Mouse (Mus musculus) heart, postnatal 0 days (tissue): ENCODE data around the gene Bicral. TPM values are rescaled to one million over a fixed set of nuclear protein-coding genes. Genes with fewer than 3 reads are reported as not detected.

Source experiments
- ATAC-seq: fragments of 200-750 bp; cut with Nextera tagmentation; 2 replicates; pipeline ENCODE4 v1.8.0; 2017; ENCODE audit warnings: low read depth, moderate number of reproducible peaks, moderate library complexity; ENCODE audit not compliant: insufficient read depth
- DNase-seq: peaks from one replicate; pipeline ENCODE4 v3.0.0-alpha.2; 2016; ENCODE audit warnings: low spot score
- H3K27ac ChIP-seq: fragments of 300-500 bp; sonication (generic); 2 replicates; pipeline ENCODE4 v1.5.1; 2014; ENCODE audit warnings: low read depth, mild to moderate bottlenecking
- H3K27me3 ChIP-seq: fragments of 300-500 bp; sonication (generic); 2 replicates; pipeline ENCODE4 v1.6.1; 2014; ENCODE audit warnings: low read length, mixed read lengths; ENCODE audit not compliant: control insufficient read depth, insufficient read depth
- H3K36me3 ChIP-seq: fragments of 300-500 bp; sonication (generic); replicated peaks from 2 replicates; pipeline ENCODE4 v1.6.1; 2014; ENCODE audit warnings: low read length, mixed read lengths; ENCODE audit not compliant: control insufficient read depth, insufficient read depth
- H3K4me1 ChIP-seq: fragments of 300-500 bp; sonication (generic); 2 replicates; pipeline ENCODE4 v1.6.1; 2014; ENCODE audit warnings: antibody characterized with exemption; ENCODE audit not compliant: control insufficient read depth, insufficient read depth
- H3K4me2 ChIP-seq: fragments of 300-500 bp; sonication (generic); 2 replicates; pipeline ENCODE4 v1.6.1; 2014; ENCODE audit warnings: low read depth, mild to moderate bottlenecking, low read length, moderate library complexity
- H3K4me3 ChIP-seq: fragments of 300-500 bp; sonication (generic); 2 replicates; pipeline ENCODE4 v1.5.1; 2014; ENCODE audit warnings: low read depth, low read length
- H3K9ac ChIP-seq: fragments of 300-500 bp; sonication (generic); replicated peaks from 2 replicates; pipeline ENCODE4 v1.6.1; 2014; ENCODE audit warnings: low read depth, low read length, mixed read lengths
- H3K9me3 ChIP-seq: fragments of 300-500 bp; sonication (generic); replicated peaks from 2 replicates; pipeline ENCODE4 v1.6.1; 2016; ENCODE audit warnings: low read length; ENCODE audit not compliant: control insufficient read depth
- CTCF ChIP-seq: IDR thresholded peaks from 2 replicates; pipeline ENCODE4 v1.5.1; 2016; ENCODE audit warnings: antibody characterized with exemption, control low read depth, low read depth
- EP300 ChIP-seq: IDR thresholded peaks from 2 replicates; pipeline ENCODE4 v1.6.1; 2016; ENCODE audit warnings: antibody characterized with exemption, low read depth
- WGBS: fragments of 180-500 bp; shearing (Covaris S2); extraction: QIAGEN DNeasy Blood & Tissue Kit; methylation state at CpG from one replicate; pipeline ENCODE4 v1.1.7; 2014; 5-methylcytosine and 5-hydroxymethylcytosine counted together
- polyA plus RNA-seq: library from polyadenylated mRNA; unstranded; fragments of >200 nt; fragmentation: Nextera tagmentation; extraction: Ambion mirVana; gene quantifications from 2 replicates; pipeline ENCODE4 v1.2.1, GENCODE M21; 2015
- total RNA-seq: library from RNA; depleted of rRNA; stranded (reverse); fragments of >200 nt; gene quantifications from 2 replicates; pipeline ENCODE4 v1.2.3, GENCODE M21; 2014; ENCODE audit warnings: low replicate concordance

Gene Bicral
- total and polyA plus RNA-seq, 2 experiments from 2014 or later = 1.8 to 3.6 TPM

DNA sequence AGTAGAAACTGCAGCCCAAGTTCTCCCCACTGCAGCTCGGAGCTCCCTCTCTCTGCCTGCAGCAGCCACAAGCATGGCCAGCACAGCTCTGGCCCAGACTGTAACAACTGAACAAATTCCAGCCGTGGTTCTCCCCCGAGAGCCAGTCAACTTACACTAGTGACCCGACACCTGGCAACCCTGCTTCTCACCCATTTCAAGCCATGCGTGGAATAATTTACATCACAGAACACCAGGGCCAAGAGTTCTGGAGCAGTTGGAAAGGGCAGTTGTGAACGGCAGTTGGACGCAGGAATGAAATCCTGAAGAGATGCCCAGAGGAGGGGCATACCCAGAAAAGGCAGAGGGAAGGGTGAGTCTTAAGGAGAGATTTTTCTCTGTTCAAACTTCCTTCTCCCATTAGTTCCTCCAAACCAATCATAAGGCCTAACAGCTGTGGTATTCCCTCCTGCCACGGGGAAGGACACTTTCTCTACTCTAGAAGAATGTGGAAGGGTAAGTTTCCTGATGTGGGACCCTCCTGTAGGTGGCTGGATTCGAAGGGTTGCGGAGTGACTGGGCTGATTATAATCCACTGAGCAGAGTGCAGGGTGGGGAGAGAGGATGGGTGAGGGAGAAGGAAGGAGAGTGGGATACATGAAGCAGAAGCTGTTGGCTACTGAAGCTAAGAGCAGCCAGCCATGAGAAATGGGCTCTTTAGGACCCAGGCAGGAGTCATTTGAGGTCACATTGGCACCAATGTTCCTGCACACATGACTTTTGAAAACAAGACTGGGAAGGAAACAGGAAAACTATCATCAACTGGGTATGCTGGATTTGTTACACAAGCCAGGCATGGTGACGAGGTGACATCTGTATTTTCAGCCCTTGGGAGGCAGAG lies 25.9 kb downstream of the Bicral start:
- H3K4me2 ChIP-seq = no peak overlapping the region
- WGBS = 70% methylated on average over 11 of the region's 11 CpGs
- H3K4me1 ChIP-seq = 0 out of 2 replicates have a peak, but pooled peaks cover 14% of the 10 kb centered on the region
- H3K9me3 ChIP-seq = no peaks in the 10 kb centered on the region
- H3K27ac ChIP-seq = peak overlapping the region; percentile 35
- no peak overlapping the region for H3K4me3 ChIP-seq
- TF ChIP-seq CTCF (no peak), EP300 (no peak)
- no peaks in the 10 kb centered on the region for H3K27me3 ChIP-seq
- H3K9ac ChIP-seq = no peak overlapping the region
- peaks cover 11% of the 10 kb centered on the region for H3K36me3 ChIP-seq
- peak; percentile 39 for ATAC-seq
- DNase-seq = peak; percentile 26

DNA sequence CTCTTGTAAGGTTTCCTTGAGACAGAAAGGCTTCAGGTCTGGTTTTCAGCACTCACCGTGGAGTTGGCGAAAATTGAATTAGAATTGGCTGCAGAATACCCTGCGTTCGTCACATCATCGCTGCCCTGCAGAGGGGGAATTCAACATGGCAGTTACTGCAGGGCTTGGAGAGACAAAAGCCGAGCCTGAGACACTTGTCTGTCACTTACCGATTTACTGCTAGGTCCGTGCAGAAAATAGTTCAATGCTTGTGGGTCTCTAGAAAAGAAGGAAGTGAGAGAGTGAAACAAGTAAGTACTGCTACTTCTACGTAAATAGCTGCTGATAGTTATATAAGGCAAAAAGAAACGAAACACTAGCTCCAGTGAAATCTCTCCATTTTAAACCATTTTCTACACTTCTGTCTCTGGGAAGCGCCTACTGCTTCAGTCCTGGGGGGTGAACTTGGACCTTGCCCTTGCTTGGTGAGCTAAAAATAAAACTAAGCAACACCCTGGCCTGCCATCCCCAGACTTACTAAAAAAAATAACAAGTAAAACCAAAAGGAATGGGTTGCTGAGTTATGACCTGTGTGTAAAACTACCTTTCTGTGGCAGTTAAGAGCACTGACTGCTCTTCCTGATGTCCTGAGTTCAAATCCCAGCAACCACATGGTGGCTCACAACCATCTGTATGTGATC lies 28.3 kb downstream of the Bicral start:
- 77% methylated on average over 11 of the region's 11 CpGs for WGBS
- no peak for ATAC-seq

DNA sequence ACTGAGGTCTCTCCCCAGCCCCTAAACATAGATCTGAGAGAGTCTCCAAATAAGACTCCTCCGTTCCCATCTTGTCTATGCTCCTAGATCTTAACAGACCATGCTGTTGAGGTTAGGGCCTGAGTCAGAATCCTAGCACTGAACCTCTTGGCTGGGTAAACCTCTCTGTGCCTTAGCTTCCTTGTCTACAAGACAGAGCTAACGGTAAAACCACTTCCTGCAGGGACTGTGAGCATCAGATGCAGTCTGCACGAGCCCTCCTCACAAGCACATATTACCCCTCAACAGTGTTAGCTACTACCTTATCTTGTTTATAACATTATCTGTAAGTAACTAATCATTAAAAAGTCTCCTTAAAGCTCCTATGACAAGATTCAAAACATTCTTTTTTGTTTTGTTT lies 29.3 kb downstream of the Bicral start:
- H3K27ac ChIP-seq = no peak overlapping the region
- DNase-seq = no peak
- H3K9ac ChIP-seq = no peak overlapping the region
- H3K4me2 ChIP-seq = no peak overlapping the region
- no peaks in the 10 kb centered on the region for H3K27me3 ChIP-seq
- H3K9me3 ChIP-seq = no peaks in the 10 kb centered on the region
- H3K36me3 ChIP-seq = peaks cover 40% of the 10 kb centered on the region
- no peak for ATAC-seq
- WGBS = 73% methylated on average over 3 of the region's 3 CpGs
- TF ChIP-seq EP300 (no peak), CTCF (no peak)
- H3K4me1 ChIP-seq = 0 out of 2 replicates have a peak, but pooled peaks cover 14% of the 10 kb centered on the region
- H3K4me3 ChIP-seq = no peak overlapping the region

More for the DNA sequence above, 28.3 kb downstream of the Bicral start:
- TF ChIP-seq CTCF (no peak), EP300 (no peak)
- H3K27ac ChIP-seq = peak overlapping the region; percentile 46; the same call in 1 of the 2 replicates
- DNase-seq = no peak
- no peak overlapping the region for H3K4me2 ChIP-seq
- no peak overlapping the region for H3K9ac ChIP-seq
- H3K4me3 ChIP-seq = no peak overlapping the region
- 0 out of 2 replicates have a peak, but pooled peaks cover 14% of the 10 kb centered on the region for H3K4me1 ChIP-seq
- no peaks in the 10 kb centered on the region for H3K27me3 ChIP-seq
- H3K9me3 ChIP-seq = no peaks in the 10 kb centered on the region
- H3K36me3 ChIP-seq = peaks cover 29% of the 10 kb centered on the region

DNA sequence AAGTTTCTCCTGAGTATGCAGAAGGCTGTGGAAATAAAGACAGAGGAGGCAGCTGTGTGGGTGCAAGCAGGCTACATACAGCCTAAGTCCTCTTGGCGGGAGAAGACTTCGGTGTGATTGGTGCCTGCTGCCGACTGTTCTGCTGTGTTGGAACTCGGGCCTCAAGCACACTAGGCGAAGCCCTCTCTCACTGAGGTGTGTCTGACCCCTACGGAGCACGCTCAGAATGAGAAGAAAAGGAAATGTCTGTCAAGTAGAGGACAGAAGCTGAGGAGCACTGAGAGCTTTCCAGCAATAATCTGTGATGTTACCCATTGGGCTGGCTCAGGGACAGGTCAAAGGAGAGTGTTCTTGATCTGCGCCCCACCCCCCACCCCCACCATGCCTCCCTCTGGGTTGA lies 35.2 kb downstream of the Bicral start:
- 96% methylated on average over 8 of the region's 8 CpGs for WGBS
- H3K36me3 ChIP-seq = peaks cover 57% of the 10 kb centered on the region

DNA sequence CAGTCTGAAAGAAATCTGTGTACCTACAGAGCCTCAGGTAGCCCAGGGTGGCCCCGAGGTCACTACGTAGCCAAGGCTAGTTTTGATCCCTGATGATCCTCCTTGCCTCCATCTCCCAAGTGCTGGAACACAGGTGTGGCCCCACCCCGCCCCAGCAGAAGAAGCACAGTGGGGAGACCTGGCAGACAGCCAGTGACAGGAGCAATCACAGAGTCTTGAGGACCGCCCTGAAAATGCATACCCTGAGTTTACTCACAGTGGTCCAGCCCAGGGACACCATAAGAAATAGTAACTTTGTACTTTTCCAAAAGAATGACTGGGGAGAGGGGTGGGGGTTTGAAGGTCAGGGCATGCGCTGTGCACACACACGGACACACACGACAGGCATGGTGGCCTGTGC lies 37.7 kb downstream of the Bicral start:
- Histone ChIP-seq H3K4me3 (no peak overlapping the region), H3K27me3 (no peaks in the 10 kb centered on the region), H3K36me3 (peaks cover 61% of the 10 kb centered on the region), H3K4me2 (no peak overlapping the region), H3K9me3 (no peaks in the 10 kb centered on the region), H3K4me1 (no peaks in the 10 kb centered on the region), H3K9ac (no peak overlapping the region), H3K27ac (no peak overlapping the region)
- no peak for ATAC-seq
- no peak for DNase-seq
- 90% methylated on average over 7 of the region's 7 CpGs for WGBS
- TF ChIP-seq CTCF (no peak), EP300 (no peak)

More for the DNA sequence above, 35.2 kb downstream of the Bicral start:
- TF ChIP-seq EP300 (no peak), CTCF (no peak)
- DNase-seq (no peak), ATAC-seq (no peak)
- H3K9ac ChIP-seq = no peak overlapping the region
- no peak overlapping the region for H3K4me2 ChIP-seq
- H3K4me1 ChIP-seq = no peaks in the 10 kb centered on the region
- no peak overlapping the region for H3K4me3 ChIP-seq
- H3K9me3 ChIP-seq = no peaks in the 10 kb centered on the region
- H3K27ac ChIP-seq = no peak overlapping the region
- H3K27me3 ChIP-seq = no peaks in the 10 kb centered on the region
